Mouse (Mus musculus): Measurements from ENCODE around the gene Rap1b. TPM values are rescaled to one million over a fixed set of nuclear protein-coding genes. Genes with fewer than 3 reads are reported as not detected.

Gene Rap1b
- total and polyA plus RNA-seq, 2 experiments from 2014 or later = 46.1 to 105 TPM

GRCm38 (mm10) chr10:117772364-117773105 lies 73.3 kb downstream of the Rap1b start:
- Histone ChIP-seq H3K4me3 (ENCODE audit: low read depth, low read length) (no peak overlapping the region), H3K27ac (ENCODE audit: low read depth) (no peak overlapping the region), H3K9me3 (replicated peaks; ENCODE audit: control insufficient read depth, low read length) (no peaks in the 10 kb centered on the region), H3K9ac (replicated peaks; ENCODE audit: low read depth, low read length) (no peak overlapping the region), H3K4me2 (ENCODE audit: low read depth, low read length) (no peak overlapping the region), H3K4me1 (ENCODE audit: control insufficient read depth, insufficient read depth) (no peaks in the 10 kb centered on the region), H3K27me3 (ENCODE audit: control insufficient read depth, insufficient read depth, low read length) (no peaks in the 10 kb centered on the region), H3K36me3 (replicated peaks; ENCODE audit: control insufficient read depth, insufficient read depth, low read length) (peaks cover 80% of the 10 kb centered on the region)
- DNase-seq (ENCODE audit: low spot score) (no peak), ATAC-seq (ENCODE audit: insufficient read depth, low read depth) (no peak)
- no peak for TF ChIP-seq CTCF (IDR thresholded peaks at IDR 0.05; ENCODE audit: low read depth)
- no peak for TF ChIP-seq EP300 (IDR thresholded peaks at IDR 0.05; ENCODE audit: low read depth)
- WGBS = 93% methylated on average over 17 of the region's 17 CpGs

DNA sequence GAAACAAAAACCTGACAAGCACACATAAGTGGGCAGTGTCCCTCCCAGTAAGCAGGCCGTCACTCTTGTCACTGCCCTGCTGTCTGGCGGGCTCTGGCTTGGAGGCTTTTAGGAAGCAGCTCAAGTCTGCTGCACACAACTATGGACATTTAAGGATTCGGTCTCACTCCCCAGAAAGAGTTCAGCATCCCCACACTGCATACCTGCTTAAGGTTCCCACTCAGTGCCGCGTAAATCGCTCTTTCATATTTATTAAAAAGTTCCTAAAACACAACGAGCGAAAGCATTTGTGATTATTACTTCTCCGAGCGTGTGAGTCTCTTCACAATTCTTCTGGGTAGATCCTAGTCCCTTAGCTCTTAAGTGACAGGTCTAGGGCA lies 74.7 kb downstream of the Rap1b start:
- Histone ChIP-seq H3K27ac (ENCODE audit: low read depth) (no peak overlapping the region), H3K9me3 (replicated peaks; ENCODE audit: control insufficient read depth, low read length) (no peaks in the 10 kb centered on the region), H3K36me3 (replicated peaks; ENCODE audit: control insufficient read depth, insufficient read depth, low read length) (peaks cover 81% of the 10 kb centered on the region), H3K4me3 (ENCODE audit: low read depth, low read length) (no peak overlapping the region), H3K4me2 (ENCODE audit: low read depth, low read length) (no peak overlapping the region), H3K4me1 (ENCODE audit: control insufficient read depth, insufficient read depth) (no peaks in the 10 kb centered on the region), H3K27me3 (ENCODE audit: control insufficient read depth, insufficient read depth, low read length) (no peaks in the 10 kb centered on the region), H3K9ac (replicated peaks; ENCODE audit: low read depth, low read length) (no peak overlapping the region)
- WGBS = 92% methylated on average over 10 of the region's 10 CpGs
- no peak for TF ChIP-seq EP300 (IDR thresholded peaks at IDR 0.05; ENCODE audit: low read depth)
- no peak for TF ChIP-seq CTCF (IDR thresholded peaks at IDR 0.05; ENCODE audit: low read depth)
- DNase-seq (ENCODE audit: low spot score) (no peak), ATAC-seq (ENCODE audit: insufficient read depth, low read depth) (no peak)

- 88% methylated on average over 18 of the region's 18 CpGs for WGBS
- Histone ChIP-seq H3K36me3 (replicated peaks; ENCODE audit: control insufficient read depth, insufficient read depth, low read length) (peaks cover 83% of the 10 kb centered on the region), H3K27ac (ENCODE audit: low read depth) (no peak overlapping the region), H3K9ac (replicated peaks; ENCODE audit: low read depth, low read length) (no peak overlapping the region), H3K9me3 (replicated peaks; ENCODE audit: control insufficient read depth, low read length) (no peaks in the 10 kb centered on the region), H3K27me3 (ENCODE audit: control insufficient read depth, insufficient read depth, low read length) (no peaks in the 10 kb centered on the region), H3K4me3 (ENCODE audit: low read depth, low read length) (no peak overlapping the region), H3K4me2 (ENCODE audit: low read depth, low read length) (no peak overlapping the region), H3K4me1 (ENCODE audit: control insufficient read depth, insufficient read depth) (no peaks in the 10 kb centered on the region)
- no peak for ATAC-seq (ENCODE audit: insufficient read depth, low read depth)
- TF ChIP-seq CTCF (IDR thresholded peaks at IDR 0.05; ENCODE audit: low read depth) = no peak
- no peak for TF ChIP-seq EP300 (IDR thresholded peaks at IDR 0.05; ENCODE audit: low read depth)
- DNase-seq (ENCODE audit: low spot score) = no peak
Observed at GRCm38 (mm10) chr10:117770286-117771130, 75.3 kb downstream of the Rap1b start.

GRCm38 (mm10) chr10:117769541-117770285 lies 76.1 kb downstream of the Rap1b start:
- H3K4me1 ChIP-seq (ENCODE audit: control insufficient read depth, insufficient read depth) = no peaks in the 10 kb centered on the region
- no peaks in the 10 kb centered on the region for H3K27me3 ChIP-seq (ENCODE audit: control insufficient read depth, insufficient read depth, low read length)
- WGBS = 90% methylated on average over 9 of the region's 9 CpGs
- ATAC-seq (ENCODE audit: insufficient read depth, low read depth) = no peak
- no peak for DNase-seq (ENCODE audit: low spot score)
- peaks cover 83% of the 10 kb centered on the region for H3K36me3 ChIP-seq (replicated peaks; ENCODE audit: control insufficient read depth, insufficient read depth, low read length)
- H3K4me3 ChIP-seq (ENCODE audit: low read depth, low read length) = no peak overlapping the region
- H3K4me2 ChIP-seq (ENCODE audit: low read depth, low read length) = no peak overlapping the region
- H3K27ac ChIP-seq (ENCODE audit: low read depth) = no peak overlapping the region
- no peak overlapping the region for H3K9ac ChIP-seq (replicated peaks; ENCODE audit: low read depth, low read length)
- H3K9me3 ChIP-seq (replicated peaks; ENCODE audit: control insufficient read depth, low read length) = no peaks in the 10 kb centered on the region
- TF ChIP-seq EP300 (IDR thresholded peaks at IDR 0.05; ENCODE audit: low read depth) = no peak
- TF ChIP-seq CTCF (IDR thresholded peaks at IDR 0.05; ENCODE audit: low read depth) = no peak

GRCm38 (mm10) chr10:117768141-117768440 lies 77.7 kb downstream of the Rap1b start:
- H3K9me3 ChIP-seq (replicated peaks; ENCODE audit: control insufficient read depth, low read length) = no peaks in the 10 kb centered on the region
- no peak overlapping the region for H3K4me2 ChIP-seq (ENCODE audit: low read depth, low read length)
- no peak overlapping the region for H3K27ac ChIP-seq (ENCODE audit: low read depth)
- ATAC-seq (ENCODE audit: insufficient read depth, low read depth) (no peak), DNase-seq (ENCODE audit: low spot score) (no peak)
- no peaks in the 10 kb centered on the region for H3K4me1 ChIP-seq (ENCODE audit: control insufficient read depth, insufficient read depth)
- H3K4me3 ChIP-seq (ENCODE audit: low read depth, low read length) = no peak overlapping the region
- peaks cover 79% of the 10 kb centered on the region for H3K36me3 ChIP-seq (replicated peaks; ENCODE audit: control insufficient read depth, insufficient read depth, low read length)
- WGBS = 86% methylated on average over 7 of the region's 7 CpGs
- no peaks in the 10 kb centered on the region for H3K27me3 ChIP-seq (ENCODE audit: control insufficient read depth, insufficient read depth, low read length)
- no peak for TF ChIP-seq EP300 (IDR thresholded peaks at IDR 0.05; ENCODE audit: low read depth)
- TF ChIP-seq CTCF (IDR thresholded peaks at IDR 0.05; ENCODE audit: low read depth) = no peak
- no peak overlapping the region for H3K9ac ChIP-seq (replicated peaks; ENCODE audit: low read depth, low read length)

Data from heart, postnatal 0 days (tissue).